Mouse (Mus musculus) heart, embryonic 14.5 days (tissue): ENCODE results near the gene Btn2a2. TPM values are rescaled to one million over a fixed set of nuclear protein-coding genes. Genes with fewer than 3 reads are reported as not detected.

Experiments used
- ATAC-seq: fragments of 200-750 bp; cut with Nextera tagmentation; 2 replicates; pipeline ENCODE4 v1.8.0; 2017; ENCODE audit warnings: low read depth, moderate TSS enrichment; ENCODE audit not compliant: insufficient number of reproducible peaks, insufficient read depth, low FRiP score
- H3K27ac ChIP-seq, 2 experiments: fragments of 200-500 bp in 1 of 2; fragments of 300-500 bp in 1 of 2; sonication (generic) in 1 of 2; replicated peaks in 1 of 2; 2 replicates each; pipeline ENCODE4 v1.5.1; 2012 to 2014; ENCODE audit warnings: low read depth in 2 of 2, low read length in 2 of 2, control low read depth in 1 of 2, mild to moderate bottlenecking in 1 of 2, mixed read lengths in 1 of 2; ENCODE audit not compliant: control insufficient read depth in 1 of 2, insufficient read depth in 1 of 2
- H3K27me3 ChIP-seq: fragments of 300-500 bp; sonication (generic); 2 replicates; pipeline ENCODE4 v1.6.1; 2014; ENCODE audit warnings: mild to moderate bottlenecking, low read length, control low read depth; ENCODE audit not compliant: control insufficient read depth, insufficient read depth
- H3K36me3 ChIP-seq: fragments of 300-500 bp; sonication (generic); 2 replicates; pipeline ENCODE4 v1.6.1; 2014; ENCODE audit warnings: mild to moderate bottlenecking, control low read depth, low read length, mixed read lengths; ENCODE audit not compliant: control insufficient read depth, insufficient read depth
- H3K4me1 ChIP-seq, 2 experiments: fragments of 200-500 bp in 1 of 2; fragments of 300-500 bp in 1 of 2; sonication (generic) in 1 of 2; 2 replicates each; pipeline ENCODE4 v1.6.1; 2012 to 2014; ENCODE audit warnings: low read length in 2 of 2, control low read depth in 1 of 2, mixed read lengths in 1 of 2; ENCODE audit not compliant: control insufficient read depth in 2 of 2, insufficient read depth in 2 of 2
- H3K4me2 ChIP-seq: fragments of 300-500 bp; sonication (generic); 2 replicates; pipeline ENCODE4 v1.6.1; 2014; ENCODE audit warnings: mild to moderate bottlenecking, low read length
- H3K4me3 ChIP-seq, 2 experiments: fragments of 200-500 bp in 1 of 2; fragments of 300-500 bp in 1 of 2; sonication (generic) in 1 of 2; 2 replicates each; pipeline ENCODE4 v1.5.1; 2012 to 2014; ENCODE audit warnings: low read length in 2 of 2, mild to moderate bottlenecking in 2 of 2, control low read depth in 1 of 2, low read depth in 1 of 2, moderate library complexity in 1 of 2; ENCODE audit not compliant: control insufficient read depth in 1 of 2, insufficient read depth in 1 of 2
- H3K9ac ChIP-seq: fragments of 300-500 bp; sonication (generic); 2 replicates; pipeline ENCODE4 v1.6.1; 2014; ENCODE audit warnings: mild to moderate bottlenecking, low read length
- H3K9me3 ChIP-seq: fragments of 300-500 bp; sonication (generic); 2 replicates; pipeline ENCODE4 v1.6.1; 2016; ENCODE audit warnings: low read length, control low read depth; ENCODE audit not compliant: control insufficient read depth
- WGBS: fragments of 180-500 bp; shearing (Covaris S2); extraction: QIAGEN DNeasy Blood & Tissue Kit; methylation state at CpG from one replicate; pipeline ENCODE4 v1.1.7; 2014; 5-methylcytosine and 5-hydroxymethylcytosine counted together
- polyA plus RNA-seq: library from polyadenylated mRNA; unstranded; fragments of >200 nt; fragmentation: Nextera tagmentation; extraction: Ambion mirVana; gene quantifications from 2 replicates; pipeline ENCODE4 v1.2.1, GENCODE M21; 2014

Gene Btn2a2
- polyA plus RNA-seq, 1 experiment from 2014 or later: 0.43 TPM

GRCm38 (mm10) chr13:23526312-23526711 is 37.7 kb upstream of the Btn2a2 start:
- Histone ChIP-seq H3K4me2 (peak overlapping the region; percentile 71), H3K9ac (peak overlapping the region; percentile 72), H3K36me3 (no peaks in the 10 kb centered on the region), H3K27ac (peak overlapping the region in 1 of 2 experiments; percentile 47; a peak in 1 of 4 replicates), H3K4me3 (peak overlapping the region; percentile 30 to 45; a peak in 3 of 4 replicates), H3K4me1 (peaks cover 3 to 12% of the 10 kb centered on the region in 2 experiments), H3K9me3 (no peaks in the 10 kb centered on the region), H3K27me3 (no peaks in the 10 kb centered on the region)
- WGBS: under 1% methylated on average over 17 of the region's 17 CpGs
- ATAC-seq: no peak

GRCm38 (mm10) chr13:23525901-23526300 is 37.2 kb upstream of the Btn2a2 start:
- Histone ChIP-seq H3K9me3 (no peaks in the 10 kb centered on the region), H3K27ac (no peak overlapping the region), H3K4me1 (peaks cover 3 to 12% of the 10 kb centered on the region in 2 experiments), H3K27me3 (no peaks in the 10 kb centered on the region), H3K36me3 (no peaks in the 10 kb centered on the region), H3K4me3 (peak overlapping the region; percentile 27 to 45; a peak in 3 of 4 replicates), H3K9ac (peak overlapping the region; percentile 72), H3K4me2 (peak overlapping the region; percentile 71)
- WGBS: 3% methylated on average over 10 of the region's 10 CpGs
- no peak for ATAC-seq

GRCm38 (mm10) chr13:23524654-23525053 is 36.0 kb upstream of the Btn2a2 start:
- Histone ChIP-seq H3K4me3 (no peak overlapping the region), H3K9ac (0 out of 2 replicates have a peak overlapping the region, but pooled peaks have one; percentile 25), H3K36me3 (no peaks in the 10 kb centered on the region), H3K4me2 (peak overlapping the region; percentile 28; the same call in 1 of the 2 replicates), H3K4me1 (peaks cover 3 to 12% of the 10 kb centered on the region in 2 experiments), H3K27me3 (no peaks in the 10 kb centered on the region), H3K27ac (no peak overlapping the region), H3K9me3 (no peaks in the 10 kb centered on the region)
- WGBS: 9% methylated on average over 5 of the region's 5 CpGs
- ATAC-seq: no peak

GRCm38 (mm10) chr13:23523976-23524375 is 35.3 kb upstream of the Btn2a2 start:
- Histone ChIP-seq H3K27ac (no peak overlapping the region), H3K4me3 (no peak overlapping the region), H3K27me3 (no peaks in the 10 kb centered on the region), H3K4me1 (peaks cover under 1 to 9% of the 10 kb centered on the region in 2 experiments), H3K9ac (no peak overlapping the region), H3K36me3 (no peaks in the 10 kb centered on the region), H3K4me2 (no peak overlapping the region), H3K9me3 (no peaks in the 10 kb centered on the region)
- WGBS: 49% methylated on average over 5 of the region's 5 CpGs
- no peak for ATAC-seq

GRCm38 (mm10) chr13:23521703-23522102 is 33.0 kb upstream of the Btn2a2 start:
- H3K9ac ChIP-seq: no peak overlapping the region
- no peak overlapping the region for H3K27ac ChIP-seq
- no peak for ATAC-seq
- H3K36me3 ChIP-seq: no peaks in the 10 kb centered on the region
- no peaks in the 10 kb centered on the region for H3K27me3 ChIP-seq
- H3K4me1 ChIP-seq: peaks cover 0 to 6% of the 10 kb centered on the region in 2 experiments; a peak in 2 of 4 replicates
- H3K4me3 ChIP-seq: 0 out of 4 replicates have a peak overlapping the region, but pooled peaks of 1 of the 2 experiments have one; percentile 14
- under 1% methylated on average over 14 of the region's 14 CpGs for WGBS
- peak overlapping the region; percentile 51 for H3K4me2 ChIP-seq
- H3K9me3 ChIP-seq: no peaks in the 10 kb centered on the region

- H3K4me3 ChIP-seq: peak overlapping the region; percentile 26 to 62; a peak in 3 of 4 replicates
- H3K9ac ChIP-seq: peak overlapping the region; percentile 55
- H3K4me1 ChIP-seq: peaks cover 3 to 4% of the 10 kb centered on the region in 2 experiments; a peak in 2 of 4 replicates
- H3K9me3 ChIP-seq: no peaks in the 10 kb centered on the region
- no peaks in the 10 kb centered on the region for H3K36me3 ChIP-seq
- 1% methylated on average over 10 of the region's 10 CpGs for WGBS
- no peaks in the 10 kb centered on the region for H3K27me3 ChIP-seq
- peak overlapping the region; percentile 45 to 58 for H3K27ac ChIP-seq
- H3K4me2 ChIP-seq: peak overlapping the region; percentile 96
- ATAC-seq: peak; percentile 54; the same call in 1 of the 2 replicates
Measured at GRCm38 (mm10) chr13:23519416-23519815, 30.8 kb upstream of the Btn2a2 start.

- H3K4me2 ChIP-seq: peak overlapping the region; percentile 96
- under 1% methylated on average over 6 of the region's 6 CpGs for WGBS
- ATAC-seq: 0 out of 2 replicates have a peak, but pooled peaks have one; percentile 23
- no peaks in the 10 kb centered on the region for H3K9me3 ChIP-seq
- H3K9ac ChIP-seq: peak overlapping the region; percentile 55
- H3K27me3 ChIP-seq: no peaks in the 10 kb centered on the region
- no peaks in the 10 kb centered on the region for H3K36me3 ChIP-seq
- peak overlapping the region; percentile 26 to 62; a peak in 3 of 4 replicates for H3K4me3 ChIP-seq
- peak overlapping the region; percentile 45 to 58 for H3K27ac ChIP-seq
- H3K4me1 ChIP-seq: peaks cover 3 to 4% of the 10 kb centered on the region in 2 experiments; a peak in 2 of 4 replicates
Measured at GRCm38 (mm10) chr13:23518885-23519284, 30.2 kb upstream of the Btn2a2 start.

GRCm38 (mm10) chr13:23518295-23518603 is 29.6 kb upstream of the Btn2a2 start:
- Histone ChIP-seq H3K27ac (peak overlapping the region in 1 of 2 experiments; percentile 72; a peak in 2 of 4 replicates), H3K4me2 (peak overlapping the region; percentile 96), H3K9me3 (no peaks in the 10 kb centered on the region), H3K9ac (peak overlapping the region; percentile 67), H3K4me1 (peaks cover 3 to 4% of the 10 kb centered on the region in 2 experiments; a peak in 2 of 4 replicates), H3K27me3 (no peaks in the 10 kb centered on the region), H3K36me3 (no peaks in the 10 kb centered on the region), H3K4me3 (peak overlapping the region; percentile 41 to 62; a peak in 3 of 4 replicates)
- no peak for ATAC-seq
- WGBS: under 1% methylated on average over 6 of the region's 6 CpGs
